Mouse (Mus musculus): ENCODE measurements around the gene Il1rapl2. TPM values are rescaled to one million over a fixed set of nuclear protein-coding genes. Genes with fewer than 3 reads are reported as not detected.

Gene Il1rapl2
- total and polyA plus RNA-seq, 3 experiments: not detected

GRCm38 (mm10) chrX:137809526-137809925, 239.1 kb downstream of the Il1rapl2 start:
- DNase-seq (ENCODE audit: extremely low read depth): no peak
- Histone ChIP-seq H3K4me1 (ENCODE audit: control insufficient read depth in 1 of 2, insufficient read depth in 2 of 2) (no peaks in the 10 kb centered on the region), H3K9me3 (replicated peaks; ENCODE audit: low read length) (no peaks in the 10 kb centered on the region), H3K79me2 (replicated peaks; ENCODE audit: control insufficient read depth, extremely low read depth, insufficient read depth, poor library complexity, severe bottlenecking) (no peaks in the 10 kb centered on the region), H3K4me3 (replicated peaks in 1 of 3; ENCODE audit: low read depth in 2 of 3, low read length in 2 of 3, poor library complexity in 1 of 3) (no peak overlapping the region), H3K4me2 (ENCODE audit: insufficient read depth, low read depth, poor library complexity, severe bottlenecking) (no peak overlapping the region), H3K9ac (ENCODE audit: insufficient read depth, low read depth) (no peak overlapping the region), H3K27me3 (replicated peaks) (no peaks in the 10 kb centered on the region), H3K36me3 (replicated peaks in 1 of 2; ENCODE audit: control insufficient read depth in 1 of 2, insufficient read depth in 1 of 2, low read length in 1 of 2) (no peaks in the 10 kb centered on the region), H3K27ac (ENCODE audit: insufficient read depth, low read depth) (no peak overlapping the region)
- TF ChIP-seq CHD2 (IDR thresholded peaks at IDR 0.05; ENCODE audit: low read length): no peak
- dilution Hi-C loops (cut with MboI; ENCODE audit: extremely low pct_ligation_motif_present, extremely low pct_unique_long_range_greater_than_20kb, low sequenced_read_pairs): no loop called here
- in situ Hi-C loops (cut with MboI; ENCODE audit: low pct_ligation_motif_present, low pct_unique_long_range_greater_than_20kb, low sequenced_read_pairs): no loop called here

- H3K4me1 ChIP-seq (ENCODE audit: control insufficient read depth in 1 of 2, insufficient read depth in 2 of 2): no peaks in the 10 kb centered on the region
- no peaks in the 10 kb centered on the region for H3K79me2 ChIP-seq (replicated peaks; ENCODE audit: control insufficient read depth, extremely low read depth, insufficient read depth, poor library complexity, severe bottlenecking)
- in situ Hi-C loops (cut with MboI; ENCODE audit: low pct_ligation_motif_present, low pct_unique_long_range_greater_than_20kb, low sequenced_read_pairs) (no loop called here), dilution Hi-C loops (cut with MboI; ENCODE audit: extremely low pct_ligation_motif_present, extremely low pct_unique_long_range_greater_than_20kb, low sequenced_read_pairs) (no loop called here)
- no peak for TF ChIP-seq CTCF (conservative IDR thresholded peaks at IDR 0.05 in 1 of 2, IDR thresholded peaks at IDR 0.05 in 1 of 2; ENCODE audit: low read depth in 2 of 2, low read length in 2 of 2)
- no peak for TF ChIP-seq MYC (IDR thresholded peaks at IDR 0.05; ENCODE audit: low read depth, low read length)
- no peak for TF ChIP-seq KAT2A (IDR thresholded peaks at IDR 0.05; ENCODE audit: insufficient replicate concordance, low read length)
- TF ChIP-seq E2F4 (IDR thresholded peaks at IDR 0.05; ENCODE audit: insufficient replicate concordance, low read depth, low read length): no peak
- no peak for TF ChIP-seq MXI1 (IDR thresholded peaks at IDR 0.05; ENCODE audit: low read depth, low read length)
- TF ChIP-seq TCF12 (IDR thresholded peaks at IDR 0.05; ENCODE audit: low read depth, low read length): no peak
- no peak for TF ChIP-seq UBTF (IDR thresholded peaks at IDR 0.05; ENCODE audit: low read depth, low read length)
- no peak for TF ChIP-seq NRF1 (IDR thresholded peaks at IDR 0.05; ENCODE audit: low read depth, low read length)
- no peak for TF ChIP-seq RAD21 (IDR thresholded peaks at IDR 0.05; ENCODE audit: low read depth, low read length)
- H3K36me3 ChIP-seq (replicated peaks in 1 of 2; ENCODE audit: control insufficient read depth in 1 of 2, insufficient read depth in 1 of 2, low read length in 1 of 2): no peaks in the 10 kb centered on the region
- no peak overlapping the region for H3K4me3 ChIP-seq (replicated peaks in 1 of 3; ENCODE audit: low read depth in 2 of 3, low read length in 2 of 3, poor library complexity in 1 of 3)
- no peak overlapping the region for H3K4me2 ChIP-seq (ENCODE audit: insufficient read depth, low read depth, poor library complexity, severe bottlenecking)
- H3K9me3 ChIP-seq (replicated peaks; ENCODE audit: low read length): no peaks in the 10 kb centered on the region
- no peak overlapping the region for H3K27ac ChIP-seq (ENCODE audit: insufficient read depth, low read depth)
- no peak overlapping the region for H3K9ac ChIP-seq (ENCODE audit: insufficient read depth, low read depth)
- no peak for DNase-seq (ENCODE audit: extremely low read depth)
- H3K27me3 ChIP-seq (replicated peaks): no peaks in the 10 kb centered on the region
These were observed 241.7 kb downstream of the Il1rapl2 start for GRCm38 (mm10) chrX:137812151-137812550.

- dilution Hi-C loops (cut with MboI; ENCODE audit: extremely low pct_ligation_motif_present, extremely low pct_unique_long_range_greater_than_20kb, low sequenced_read_pairs): no loop called here
- Histone ChIP-seq H3K9me3 (replicated peaks; ENCODE audit: low read length) (no peaks in the 10 kb centered on the region), H3K36me3 (replicated peaks in 1 of 2; ENCODE audit: control insufficient read depth in 1 of 2, insufficient read depth in 1 of 2, low read length in 1 of 2) (no peaks in the 10 kb centered on the region), H3K9ac (ENCODE audit: insufficient read depth, low read depth) (no peak overlapping the region), H3K4me1 (ENCODE audit: control insufficient read depth in 1 of 2, insufficient read depth in 2 of 2) (no peaks in the 10 kb centered on the region), H3K4me2 (ENCODE audit: insufficient read depth, low read depth, poor library complexity, severe bottlenecking) (no peak overlapping the region), H3K27me3 (replicated peaks) (no peaks in the 10 kb centered on the region), H3K27ac (ENCODE audit: insufficient read depth, low read depth) (no peak overlapping the region), H3K4me3 (replicated peaks in 1 of 3; ENCODE audit: low read depth in 2 of 3, low read length in 2 of 3, poor library complexity in 1 of 3) (no peak overlapping the region), H3K79me2 (replicated peaks; ENCODE audit: control insufficient read depth, extremely low read depth, insufficient read depth, poor library complexity, severe bottlenecking) (no peaks in the 10 kb centered on the region)
- TF ChIP-seq HCFC1 (IDR thresholded peaks at IDR 0.05; ENCODE audit: low read depth, low read length) (no peak), NELFE (IDR thresholded peaks at IDR 0.05; ENCODE audit: low read depth, low read length) (no peak), MAZ (IDR thresholded peaks at IDR 0.05; ENCODE audit: low read depth, low read length) (no peak), JUN (IDR thresholded peaks at IDR 0.05; ENCODE audit: insufficient read depth, low read depth, low read length) (no peak), TBP (conservative IDR thresholded peaks at IDR 0.05; ENCODE audit: low read depth, low read length) (no peak), EP300 (IDR thresholded peaks at IDR 0.05; ENCODE audit: low read length) (no peak), MAFK (IDR thresholded peaks at IDR 0.05; ENCODE audit: insufficient replicate concordance, low read length) (no peak), ZNF384 (IDR thresholded peaks at IDR 0.05; ENCODE audit: low read depth, low read length) (no peak)
- no peak for DNase-seq (ENCODE audit: extremely low read depth)
- in situ Hi-C loops (cut with MboI; ENCODE audit: low pct_ligation_motif_present, low pct_unique_long_range_greater_than_20kb, low sequenced_read_pairs): no loop called here
These were observed 278.5 kb downstream of the Il1rapl2 start for GRCm38 (mm10) chrX:137848936-137849335.

All from CH12.LX (cell line).